Mouse (Mus musculus): ENCODE measurements at regions not wholly inside any gene's neighbourhood (a gene's known extent, or its start where the extent isn't known, plus 50 kb on each side); places are given as distances from the start of the nearest gene placed in this dataset.

GRCm38 (mm10) chr7:133286216-133286615 lies 162.1 kb upstream of the Ctbp2 start:
- Histone ChIP-seq H3K4me3 (replicated peaks) (no peak overlapping the region), H3K4me2 (replicated peaks) (no peak overlapping the region), H3K4me1 (replicated peaks) (no peaks in the 10 kb centered on the region), H3K27ac (no peak overlapping the region), H3K27me3 (replicated peaks) (no peaks in the 10 kb centered on the region), H3K9me3 (no peaks in the 10 kb centered on the region), H3K36me3 (no peaks in the 10 kb centered on the region), H3K9ac (no peak overlapping the region)
- 89% methylated on average over 5 of the region's 5 CpGs for WGBS
- no peak for ATAC-seq

- no peaks in the 10 kb centered on the region for H3K9me3 ChIP-seq
- 60% methylated on average over 5 of the region's 5 CpGs for WGBS
- H3K4me3 ChIP-seq (replicated peaks), result no peak overlapping the region
- no peak overlapping the region for H3K9ac ChIP-seq
- H3K4me1 ChIP-seq (replicated peaks), result no peaks in the 10 kb centered on the region
- no peaks in the 10 kb centered on the region for H3K36me3 ChIP-seq
- H3K27me3 ChIP-seq (replicated peaks), result no peaks in the 10 kb centered on the region
- no peak for ATAC-seq
- no peak overlapping the region for H3K27ac ChIP-seq
- H3K4me2 ChIP-seq (replicated peaks), result no peak overlapping the region
Measured at GRCm38 (mm10) chr7:133262161-133262560, 138.0 kb upstream of the Ctbp2 start.

GRCm38 (mm10) chr7:133259143-133259542 lies 135.0 kb upstream of the Ctbp2 start:
- H3K4me3 ChIP-seq (replicated peaks), result no peak overlapping the region
- H3K9ac ChIP-seq, result no peak overlapping the region
- no peak overlapping the region for H3K27ac ChIP-seq
- ATAC-seq, result no peak
- H3K9me3 ChIP-seq, result no peaks in the 10 kb centered on the region
- no peak overlapping the region for H3K4me2 ChIP-seq (replicated peaks)
- no peaks in the 10 kb centered on the region for H3K36me3 ChIP-seq
- no peaks in the 10 kb centered on the region for H3K4me1 ChIP-seq (replicated peaks)
- H3K27me3 ChIP-seq (replicated peaks), result no peaks in the 10 kb centered on the region
- WGBS, result 92% methylated on average over 7 of the region's 7 CpGs

GRCm38 (mm10) chr7:133256831-133257230 lies 132.7 kb upstream of the Ctbp2 start:
- WGBS, result 45% methylated on average over 5 of the region's 5 CpGs
- no peaks in the 10 kb centered on the region for H3K9me3 ChIP-seq
- no peak overlapping the region for H3K4me3 ChIP-seq (replicated peaks)
- H3K27me3 ChIP-seq (replicated peaks), result no peaks in the 10 kb centered on the region
- no peak overlapping the region for H3K4me2 ChIP-seq (replicated peaks)
- no peak overlapping the region for H3K9ac ChIP-seq
- H3K36me3 ChIP-seq, result no peaks in the 10 kb centered on the region
- H3K27ac ChIP-seq, result no peak overlapping the region
- no peak for ATAC-seq
- no peaks in the 10 kb centered on the region for H3K4me1 ChIP-seq (replicated peaks)

- Histone ChIP-seq H3K4me3 (replicated peaks) (no peak overlapping the region), H3K9me3 (no peaks in the 10 kb centered on the region), H3K9ac (no peak overlapping the region), H3K27me3 (replicated peaks) (no peaks in the 10 kb centered on the region), H3K4me2 (replicated peaks) (peak overlapping the region; percentile 26; the same call in 1 of the 2 replicates), H3K27ac (no peak overlapping the region), H3K36me3 (no peaks in the 10 kb centered on the region), H3K4me1 (replicated peaks) (no peaks in the 10 kb centered on the region)
- ATAC-seq, result no peak
- WGBS, result 20% methylated on average over 11 of the region's 11 CpGs
Measured at GRCm38 (mm10) chr7:133244601-133245000, 120.4 kb upstream of the Ctbp2 start.

GRCm38 (mm10) chr7:133234326-133234725 lies 110.2 kb upstream of the Ctbp2 start:
- H3K36me3 ChIP-seq, result no peaks in the 10 kb centered on the region
- H3K9ac ChIP-seq, result no peak overlapping the region
- no peaks in the 10 kb centered on the region for H3K4me1 ChIP-seq (replicated peaks)
- WGBS, result 75% methylated on average over 5 of the region's 5 CpGs
- H3K4me2 ChIP-seq (replicated peaks), result no peak overlapping the region
- H3K4me3 ChIP-seq (replicated peaks), result no peak overlapping the region
- no peak overlapping the region for H3K27ac ChIP-seq
- no peak for ATAC-seq
- H3K9me3 ChIP-seq, result no peaks in the 10 kb centered on the region
- H3K27me3 ChIP-seq (replicated peaks), result no peaks in the 10 kb centered on the region

GRCm38 (mm10) chr7:133232889-133233441 lies 108.8 kb upstream of the Ctbp2 start:
- H3K27me3 ChIP-seq (replicated peaks), result no peaks in the 10 kb centered on the region
- WGBS, result 88% methylated on average over 10 of the region's 10 CpGs
- H3K27ac ChIP-seq, result no peak overlapping the region
- H3K4me3 ChIP-seq (replicated peaks), result no peak overlapping the region
- no peaks in the 10 kb centered on the region for H3K36me3 ChIP-seq
- no peak for ATAC-seq
- no peak overlapping the region for H3K4me2 ChIP-seq (replicated peaks)
- H3K4me1 ChIP-seq (replicated peaks), result no peaks in the 10 kb centered on the region
- no peak overlapping the region for H3K9ac ChIP-seq
- no peaks in the 10 kb centered on the region for H3K9me3 ChIP-seq

- no peak for ATAC-seq
- H3K9ac ChIP-seq, result no peak overlapping the region
- 61% methylated on average over 3 of the region's 3 CpGs for WGBS
Measured at GRCm38 (mm10) chr7:133230806-133231205, 106.7 kb upstream of the Ctbp2 start.

GRCm38 (mm10) chr7:133223948-133224652 lies 99.9 kb upstream of the Ctbp2 start:
- Histone ChIP-seq H3K36me3 (no peaks in the 10 kb centered on the region), H3K4me1 (replicated peaks) (no peaks in the 10 kb centered on the region), H3K9ac (no peak overlapping the region), H3K27me3 (replicated peaks) (no peaks in the 10 kb centered on the region), H3K9me3 (no peaks in the 10 kb centered on the region), H3K27ac (no peak overlapping the region), H3K4me3 (replicated peaks) (no peak overlapping the region), H3K4me2 (replicated peaks) (no peak overlapping the region)
- ATAC-seq, result no peak
- 88% methylated on average over 19 of the region's 19 CpGs for WGBS

More at GRCm38 (mm10) chr7:133230806-133231205, 106.7 kb upstream of the Ctbp2 start:
- Histone ChIP-seq H3K4me2 (replicated peaks) (no peak overlapping the region), H3K36me3 (no peaks in the 10 kb centered on the region), H3K27ac (no peak overlapping the region), H3K4me1 (replicated peaks) (no peaks in the 10 kb centered on the region), H3K4me3 (replicated peaks) (no peak overlapping the region), H3K9me3 (no peaks in the 10 kb centered on the region), H3K27me3 (replicated peaks) (no peaks in the 10 kb centered on the region)

GRCm38 (mm10) chr7:133212328-133212727 lies 88.2 kb upstream of the Ctbp2 start:
- no peak overlapping the region for H3K4me3 ChIP-seq (replicated peaks)
- no peaks in the 10 kb centered on the region for H3K9me3 ChIP-seq
- H3K27ac ChIP-seq, result no peak overlapping the region
- H3K36me3 ChIP-seq, result no peaks in the 10 kb centered on the region
- 73% methylated on average over 4 of the region's 4 CpGs for WGBS
- no peaks in the 10 kb centered on the region for H3K4me1 ChIP-seq (replicated peaks)
- H3K4me2 ChIP-seq (replicated peaks), result no peak overlapping the region
- no peak overlapping the region for H3K9ac ChIP-seq
- no peak for ATAC-seq
- no peaks in the 10 kb centered on the region for H3K27me3 ChIP-seq (replicated peaks)

GRCm38 (mm10) chr7:133205704-133206103 lies 81.5 kb upstream of the Ctbp2 start:
- Histone ChIP-seq H3K9me3 (no peaks in the 10 kb centered on the region), H3K36me3 (no peaks in the 10 kb centered on the region), H3K27ac (no peak overlapping the region), H3K4me3 (replicated peaks) (no peak overlapping the region), H3K4me2 (replicated peaks) (0 out of 2 replicates have a peak overlapping the region, but pooled peaks have one; percentile 12), H3K4me1 (replicated peaks) (0 out of 2 replicates have a peak, but pooled peaks cover 2% of the 10 kb centered on the region), H3K27me3 (replicated peaks) (no peaks in the 10 kb centered on the region), H3K9ac (no peak overlapping the region)
- ATAC-seq, result peak; percentile 28; the same call in 1 of the 2 replicates
- WGBS, result 18% methylated on average over 7 of the region's 7 CpGs

GRCm38 (mm10) chr7:133204485-133204884 lies 80.3 kb upstream of the Ctbp2 start:
- Histone ChIP-seq H3K4me2 (replicated peaks) (no peak overlapping the region), H3K27me3 (replicated peaks) (no peaks in the 10 kb centered on the region), H3K9me3 (no peaks in the 10 kb centered on the region), H3K9ac (no peak overlapping the region), H3K27ac (no peak overlapping the region), H3K4me3 (replicated peaks) (no peak overlapping the region), H3K4me1 (replicated peaks) (0 out of 2 replicates have a peak, but pooled peaks cover 2% of the 10 kb centered on the region), H3K36me3 (no peaks in the 10 kb centered on the region)
- WGBS, result 88% methylated on average over 1 of the region's 1 CpGs
- ATAC-seq, result no peak

- no peak overlapping the region for H3K27ac ChIP-seq
- 85% methylated on average over 7 of the region's 7 CpGs for WGBS
- no peaks in the 10 kb centered on the region for H3K27me3 ChIP-seq (replicated peaks)
- no peak overlapping the region for H3K9ac ChIP-seq
- H3K4me2 ChIP-seq (replicated peaks), result no peak overlapping the region
- H3K4me3 ChIP-seq (replicated peaks), result no peak overlapping the region
- no peaks in the 10 kb centered on the region for H3K36me3 ChIP-seq
- ATAC-seq, result no peak
- no peaks in the 10 kb centered on the region for H3K9me3 ChIP-seq
- H3K4me1 ChIP-seq (replicated peaks), result 0 out of 2 replicates have a peak, but pooled peaks cover 2% of the 10 kb centered on the region
Measured at GRCm38 (mm10) chr7:133203933-133204332, 79.8 kb upstream of the Ctbp2 start.

Data from intestine, embryonic 15.5 days (tissue).